ENCODE assay signal across 8 mouse cellular contexts in genomic region chr2:39373068-39373779, GRCm38 (mm10).
DNase-seq lines count a peak whose midpoint lies in the region; ATAC-seq and TF ChIP-seq lines count a peak whose summit lies in the region.

No protein-coding gene starts in this region.

- peak; percentile 98 for ATAC-seq in Patski
- peak; percentile 89 for ATAC-seq in hindbrain, embryonic 14.5 days (ENCODE audit: low FRiP score)

- no peaks in the 10 kb centered on the region for H3K9me3 ChIP-seq in hindbrain, embryonic 14.5 days (ENCODE audit: control insufficient read depth, low read length)

- 15% methylated on average over 7 of the region's 7 CpGs for WGBS in hindbrain, embryonic 14.5 days

- H3K9ac ChIP-seq in hindbrain, embryonic 14.5 days: no peak overlapping the region

- no peaks in the 10 kb centered on the region for H3K36me3 ChIP-seq in hindbrain, embryonic 14.5 days (replicated peaks; ENCODE audit: control insufficient read depth, insufficient read depth)

- POLR2A ChIA-PET in Patski (lab: Charles Lee): no interaction called here

- H3K4me2 ChIP-seq in hindbrain, embryonic 14.5 days (replicated peaks): no peak overlapping the region

- CTCF ChIA-PET in Patski (lab: Charles Lee): no interaction called here

- H3K4me1 ChIP-seq in hindbrain, embryonic 14.5 days (replicated peaks; ENCODE audit: control insufficient read depth, insufficient read depth, low read length): no peaks in the 10 kb centered on the region

- peaks cover 8% of the 10 kb centered on the region for H3K27me3 ChIP-seq in Patski
- H3K27me3 ChIP-seq in hindbrain, embryonic 14.5 days (ENCODE audit: control insufficient read depth, insufficient read depth, low read length): no peaks in the 10 kb centered on the region

- no peak overlapping the region for H3K4me3 ChIP-seq in hindbrain, embryonic 14.5 days (replicated peaks; ENCODE audit: low read length)

- DNase-seq in Patski (ENCODE audit: low read depth, low spot score): peak; percentile 73
- DNase-seq in cerebellum, postnatal 14 days: peak; percentile 97 to 98
- peak; percentile 92 to 98 for DNase-seq in frontal cortex, postnatal 36 days (ENCODE audit: low spot score in 2 of 2)
- DNase-seq in hindbrain, embryonic 14.5 days (ENCODE audit: low spot score): peak; percentile 94
- peak; percentile 86 to 96 for DNase-seq in layer of hippocampus, postnatal 25 days (ENCODE audit: extremely low spot score in 1 of 2, low spot score in 1 of 2)
- DNase-seq in lung, postnatal 25 days (ENCODE audit: low spot score): peak; percentile 91
- peak; percentile 83 for DNase-seq in retina, postnatal 7 days (ENCODE audit: low read depth, low spot score)
- DNase-seq in urinary bladder, adult 18-20 months (ENCODE audit: low spot score in 2 of 2): peak; percentile 88 to 89

- in situ Hi-C loops in Patski (cut with MboI; ENCODE audit: low pct_unique_long_range_greater_than_20kb): loop anchor here (5.0 to 25.0 kb wide), 2 partner anchors 91 to 261 kb away; no protein-coding TSS in a partner anchor

- H3K27ac ChIP-seq in hindbrain, embryonic 14.5 days: no peak overlapping the region

- TF ChIP-seq CTCF in Patski (IDR thresholded peaks at IDR 0.05): peak; percentile 100
